Mouse (Mus musculus): ENCODE measurements around the gene Tulp2. TPM values are rescaled to one million over a fixed set of nuclear protein-coding genes. Genes with fewer than 3 reads are reported as not detected.
"Not testable (repeated sequence)": the region's sequence is repeated elsewhere in the genome, so short reads cannot be mapped to it uniquely, and the experiment has no call there.

The Tulp2 gene
- polyA plus RNA-seq, 1 experiment, result 2.6 TPM

- no peak for DNase-seq (ENCODE audit: low read depth)
Observed at GRCm38 (mm10) chr7:45486761-45487415, 5.2 kb downstream of the Tulp2 start, which contains the start of gene Gm45808. Gene Gm45808 (minus strand): TSS chr7:45486811.

DNA sequence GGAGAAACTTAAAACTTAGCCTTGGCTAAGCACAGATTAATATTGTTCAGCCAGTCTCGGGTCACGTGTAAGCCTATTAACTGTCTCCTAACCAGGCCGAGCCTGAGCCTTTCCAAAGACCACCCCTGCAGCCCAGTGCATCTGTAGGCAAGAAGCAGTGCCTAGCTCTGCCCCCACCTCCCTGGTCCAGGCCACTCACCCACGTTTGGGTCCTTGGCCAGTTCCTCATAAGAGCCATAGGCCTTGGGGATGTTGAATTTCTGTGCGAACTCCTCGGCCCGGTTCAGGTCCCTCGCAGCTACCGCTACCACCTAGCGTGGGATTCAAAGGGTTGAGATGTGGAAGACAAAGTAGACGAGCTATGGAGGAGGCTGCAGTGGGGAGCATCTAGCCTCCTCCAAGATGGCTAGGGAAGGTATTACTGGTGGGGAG, 6.2 kb downstream of the Tulp2 start:
- no peak for DNase-seq (ENCODE audit: low read depth)

- DNase-seq (ENCODE audit: low read depth), result no peak
Observed at GRCm38 (mm10) chr7:45488293-45489204, 6.9 kb downstream of the Tulp2 start, which contains the start of gene Dhdh. Gene Dhdh (minus strand): TSS chr7:45488805.

GRCm38 (mm10) chr7:45489578-45489977, 7.9 kb downstream of the Tulp2 start:
- DNase-seq (ENCODE audit: low read depth), result no peak

- no peak for DNase-seq (ENCODE audit: low read depth)
Observed at GRCm38 (mm10) chr7:45490822-45491221, 9.1 kb downstream of the Tulp2 start.

- DNase-seq (ENCODE audit: low read depth), result no peak
Observed at GRCm38 (mm10) chr7:45491264-45491663, 9.6 kb downstream of the Tulp2 start.

- DNase-seq (ENCODE audit: low read depth), result no peak
Observed at GRCm38 (mm10) chr7:45492225-45492844, 10.7 kb downstream of the Tulp2 start.

DNA sequence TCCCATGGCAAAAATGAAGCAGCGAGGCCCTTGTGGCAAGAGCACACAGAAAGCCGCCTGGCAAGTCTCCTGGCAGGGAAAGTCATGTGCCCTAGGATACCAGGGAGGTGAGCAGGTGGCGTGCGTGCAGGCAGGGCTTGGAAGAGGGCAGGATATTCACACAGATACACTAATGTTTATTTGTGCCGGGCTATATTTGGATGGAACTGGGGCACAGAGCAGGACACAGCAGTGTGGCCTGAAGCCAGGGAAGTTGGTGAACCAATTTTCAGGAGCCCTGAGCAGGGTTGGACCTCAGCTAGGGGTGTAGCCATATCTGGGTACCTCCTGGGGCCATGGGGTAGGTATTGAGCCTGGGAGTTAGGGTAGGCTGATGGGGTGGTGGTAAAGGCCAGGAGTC, 11.3 kb downstream of the Tulp2 start:
- no peak for DNase-seq (ENCODE audit: low read depth)

GRCm38 (mm10) chr7:45494548-45494947, 12.9 kb downstream of the Tulp2 start:
- no peak for DNase-seq (ENCODE audit: low read depth)

GRCm38 (mm10) chr7:45498427-45498826, 16.8 kb downstream of the Tulp2 start:
- no peak for DNase-seq (ENCODE audit: low read depth)

DNA sequence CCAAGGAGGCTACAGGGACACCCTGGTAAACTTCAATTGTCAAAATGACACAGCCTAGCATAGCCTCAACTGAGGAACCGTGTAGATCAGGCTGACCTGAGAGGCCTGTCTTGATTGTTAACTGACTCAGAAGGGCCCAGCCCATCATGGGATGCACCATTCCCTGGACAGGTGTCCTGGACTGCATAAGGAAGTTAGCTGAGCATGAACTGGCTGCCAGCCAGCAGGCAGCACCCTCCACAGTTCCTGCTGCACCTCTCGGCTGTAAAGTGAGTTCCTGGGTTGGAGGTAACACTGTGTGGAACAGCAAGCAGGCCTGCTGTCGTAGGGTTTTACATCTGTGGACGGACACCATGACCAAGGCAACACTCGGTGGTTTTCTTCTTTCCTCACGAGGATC, 25.9 kb downstream of the Tulp2 start:
- DNase-seq (ENCODE audit: low read depth), result no peak

DNA sequence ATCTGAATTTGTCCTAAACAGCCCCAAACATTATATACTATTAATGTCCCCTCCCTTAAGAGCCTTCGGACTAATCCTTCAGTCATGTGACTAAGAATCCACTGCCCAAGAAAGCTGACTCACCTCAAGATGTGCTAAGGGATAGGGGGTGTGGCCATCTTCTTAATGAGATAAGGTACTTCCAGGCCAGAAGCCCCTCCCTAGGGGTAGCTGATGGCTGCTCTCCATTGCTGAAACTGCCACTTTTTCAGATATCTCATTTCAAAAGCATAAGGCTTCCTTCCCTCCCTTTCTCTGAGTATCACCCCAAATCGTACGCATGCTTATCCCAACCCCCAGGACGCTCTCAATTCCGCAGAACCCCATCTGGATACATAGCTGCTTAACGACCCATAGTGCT, 26.9 kb downstream of the Tulp2 start:
- DNase-seq (ENCODE audit: low read depth), result no peak

DNA sequence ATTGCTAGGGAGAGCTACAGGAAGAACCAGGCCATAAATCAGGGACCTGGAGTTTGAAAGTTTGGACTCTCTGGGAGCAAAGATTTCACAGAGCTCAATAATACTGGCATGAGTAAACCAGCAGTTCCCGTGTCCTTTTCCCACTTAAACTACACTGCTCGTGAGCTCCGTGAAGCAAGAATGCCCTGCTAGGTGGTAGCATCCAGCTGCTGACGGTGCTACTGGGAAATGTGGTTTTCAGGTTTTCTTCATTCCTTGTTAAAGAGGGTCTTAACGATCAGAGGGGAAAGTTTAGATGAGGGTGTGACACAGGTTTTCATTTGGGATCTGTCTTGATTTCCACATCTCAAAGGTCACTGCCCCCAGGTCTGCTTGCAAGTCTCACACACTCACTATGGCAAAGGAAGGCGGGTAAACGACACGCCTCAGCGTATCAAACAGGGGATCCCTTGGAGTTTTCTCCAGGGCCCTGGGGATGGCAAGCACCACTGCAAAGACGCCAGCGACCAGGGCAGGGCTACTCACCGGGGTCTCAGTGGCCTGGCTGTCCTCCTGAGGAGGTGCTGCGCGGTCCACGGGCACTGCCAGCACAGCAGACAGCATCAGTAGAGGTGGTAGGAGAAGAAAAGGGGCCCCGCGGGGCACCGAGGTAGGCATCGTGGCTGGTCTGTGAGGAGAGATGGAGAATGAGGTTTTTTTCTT, 27.7 kb downstream of the Tulp2 start:
- DNase-seq (ENCODE audit: low read depth), result no peak

DNA sequence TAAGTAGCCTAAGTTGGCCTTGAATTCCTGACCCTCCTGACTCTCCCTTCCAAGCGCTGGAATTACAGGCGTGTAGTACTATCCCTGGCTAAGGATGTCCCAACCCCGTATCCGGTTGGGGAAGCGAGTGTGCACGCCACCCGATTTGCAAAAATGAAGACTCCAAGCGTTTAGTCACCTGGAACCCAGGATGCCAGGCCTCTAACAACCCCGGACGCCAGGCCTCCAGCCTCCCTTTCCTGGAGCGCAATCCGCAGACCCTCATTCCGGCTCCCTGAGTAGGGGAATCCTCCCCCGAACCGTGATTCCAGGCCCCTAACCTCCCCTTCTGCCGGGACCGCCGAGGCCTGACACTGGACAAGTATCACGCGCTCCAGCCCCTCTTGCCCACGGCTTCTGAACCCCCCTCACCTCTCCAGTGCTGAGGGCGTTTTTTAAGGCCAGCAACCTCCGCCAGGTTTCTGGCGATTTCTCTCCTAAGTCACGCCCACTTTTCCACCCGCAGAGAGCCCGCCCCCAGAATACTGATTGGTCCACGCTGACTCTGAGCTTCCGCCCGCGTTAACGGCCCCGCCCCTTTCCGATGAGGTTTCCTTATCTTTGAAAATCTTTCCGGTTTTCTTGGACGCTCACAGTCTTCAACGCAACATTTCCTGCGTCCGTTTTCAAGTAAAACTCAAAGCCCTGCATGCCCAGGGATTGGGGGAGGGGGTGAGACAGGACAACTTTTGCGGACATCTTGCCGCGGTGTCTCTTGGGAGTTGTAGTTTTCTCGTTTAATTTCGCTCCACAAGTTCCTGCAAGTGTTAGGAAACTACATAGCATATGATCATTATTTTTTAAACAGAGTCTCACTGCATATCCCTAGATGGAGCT, 28.5 kb downstream of the Tulp2 start, which contains the start of gene Nucb1:
Gene Nucb1 (minus strand): TSS at position 495 of the 876 bp plus-strand sequence.
- DNase-seq (ENCODE audit: low read depth), result no peak

GRCm38 (mm10) chr7:45514411-45514810, 32.7 kb downstream of the Tulp2 start:
- no peak for DNase-seq (ENCODE audit: low read depth)

- no peak for DNase-seq (ENCODE audit: low read depth)
Observed at GRCm38 (mm10) chr7:45515436-45515835, 33.8 kb downstream of the Tulp2 start.

- not testable (repeated sequence) for DNase-seq (ENCODE audit: low read depth)
Observed at GRCm38 (mm10) chr7:45516846-45517245, 35.2 kb downstream of the Tulp2 start.

DNA sequence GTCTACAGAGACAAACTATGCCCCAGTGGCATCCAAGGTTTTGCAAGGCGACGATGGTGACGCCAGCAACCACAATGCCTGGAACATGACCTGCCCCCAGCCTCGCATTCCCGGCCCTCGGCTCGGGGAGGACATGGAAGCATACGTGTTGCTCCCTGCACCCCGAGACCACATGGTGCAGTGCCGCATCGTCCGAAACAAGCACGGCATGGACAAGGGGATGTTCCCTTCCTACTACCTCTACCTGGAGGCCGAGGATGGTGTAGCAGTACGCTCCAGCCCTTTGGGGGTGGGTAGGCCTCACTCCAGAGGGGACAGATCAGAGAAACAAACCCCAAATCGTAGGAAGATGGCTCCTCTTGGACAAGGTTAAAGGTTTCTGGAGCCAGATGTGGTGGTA, 36.9 kb downstream of the Tulp2 start:
- DNase-seq (ENCODE audit: low read depth), result no peak

DNA sequence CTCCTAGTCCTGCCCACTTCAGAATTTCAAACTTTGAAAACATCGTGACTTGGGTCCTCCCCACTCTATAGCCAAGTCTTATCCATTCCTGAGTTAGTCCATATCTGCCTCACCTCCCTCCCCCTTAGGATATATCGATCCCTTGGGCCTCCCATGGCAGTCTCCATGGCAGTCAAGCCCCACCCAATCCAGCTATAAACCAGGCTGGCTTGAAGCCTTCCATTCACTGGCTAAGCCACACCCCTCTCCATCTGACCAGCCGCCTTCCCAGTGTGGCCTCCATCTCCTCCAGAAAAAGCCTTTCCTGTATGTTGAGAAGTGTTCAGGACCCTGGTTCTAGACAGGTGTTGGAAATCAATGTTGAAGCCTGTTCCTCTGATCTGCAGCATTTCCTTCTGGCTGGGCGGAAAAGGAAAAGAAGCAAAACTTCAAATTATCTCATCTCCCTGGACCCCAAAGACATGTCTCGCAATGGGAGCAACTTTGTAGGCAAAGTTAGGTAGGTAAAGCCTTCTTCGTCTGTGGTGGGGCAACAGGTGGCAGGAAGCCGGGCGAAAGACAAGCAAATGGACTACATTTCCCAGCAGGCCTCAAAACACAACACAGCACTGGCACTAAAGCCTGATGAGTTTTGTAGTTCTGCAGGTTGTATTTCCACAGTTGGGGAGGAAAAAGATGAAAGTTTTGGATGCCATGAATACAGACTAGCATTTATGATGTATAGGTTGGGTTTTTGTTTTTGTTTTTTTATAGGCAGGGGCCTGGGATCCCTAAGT, 37.9 kb downstream of the Tulp2 start:
- no peak for DNase-seq (ENCODE audit: low read depth)

DNA sequence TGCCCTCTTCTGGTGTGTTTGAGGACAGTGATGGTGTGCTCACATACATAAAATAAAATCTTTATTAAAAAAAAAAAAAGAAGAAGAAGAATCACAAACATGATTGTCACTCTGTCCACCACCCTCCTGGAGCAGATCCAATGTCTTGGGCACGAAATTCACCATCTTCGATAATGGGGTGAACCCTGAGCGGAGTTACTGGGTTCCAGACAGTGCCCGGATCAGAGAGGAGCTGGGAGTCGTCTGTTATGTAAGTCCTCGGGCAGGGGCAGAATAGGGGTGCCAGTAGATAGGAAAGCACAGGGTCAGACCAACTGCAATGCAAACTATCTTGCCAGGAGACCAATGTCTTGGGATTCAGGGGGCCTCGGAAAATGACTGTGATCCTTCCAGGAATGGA, 38.9 kb downstream of the Tulp2 start:
- DNase-seq (ENCODE audit: low read depth), result no peak

All from gonadal fat pad, adult 2 months (tissue).